Mouse (Mus musculus): ENCODE data around the gene Ntrk3.

Gene Ntrk3

DNA sequence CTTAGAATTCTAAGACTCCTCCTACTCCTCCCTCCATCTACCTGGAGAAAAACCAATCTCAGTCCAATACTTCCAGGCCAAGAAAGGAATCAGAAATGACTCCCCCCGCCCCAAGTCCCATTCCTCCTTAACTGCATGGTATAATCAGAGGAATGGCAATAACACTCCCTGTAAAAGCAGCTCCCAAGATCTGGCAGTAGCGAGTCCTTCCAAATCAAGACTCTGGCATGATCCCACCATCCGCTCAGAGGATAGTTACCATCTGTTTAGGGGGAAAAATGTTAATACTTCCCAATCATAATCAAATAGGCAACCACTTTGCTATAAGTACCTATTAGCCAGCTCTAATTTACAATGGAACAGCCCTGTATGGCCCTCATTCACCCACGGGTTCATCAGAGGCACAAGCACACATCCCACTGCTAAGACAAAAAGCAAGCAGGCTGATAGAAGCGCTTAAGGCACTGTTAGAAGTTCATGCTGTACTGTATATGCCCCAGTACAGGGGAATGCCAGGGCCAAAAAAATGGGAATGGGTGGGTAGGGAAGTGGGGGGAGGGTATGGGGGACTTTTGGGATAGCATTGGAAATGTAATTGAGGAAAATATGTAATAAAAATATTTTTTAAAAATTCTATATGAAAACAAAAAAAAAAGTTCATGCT lies 294.3 kb downstream of the Ntrk3 start:
- no peak for DNase-seq (ENCODE audit: low read depth, low spot score)

DNA sequence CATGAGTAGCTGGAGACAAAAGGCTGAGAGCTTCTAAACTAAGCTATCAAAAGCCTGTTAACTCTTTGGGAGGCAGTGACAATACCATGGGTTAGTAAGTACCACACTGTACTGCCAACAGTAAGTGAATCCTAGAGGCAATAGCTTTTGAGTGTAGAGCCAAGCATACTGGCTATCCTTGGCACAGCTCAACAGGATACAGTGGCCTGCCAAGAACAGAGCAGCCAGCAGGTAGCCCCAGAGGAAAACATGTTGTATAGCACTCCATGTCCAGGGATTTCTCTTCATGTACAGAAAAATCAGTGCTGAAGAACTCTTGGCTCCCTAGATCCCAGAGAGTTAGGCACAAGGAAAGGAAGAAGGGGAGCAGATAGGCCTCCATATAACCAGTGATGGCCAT lies 296.1 kb downstream of the Ntrk3 start:
- no peak for DNase-seq (ENCODE audit: low read depth, low spot score)

DNA sequence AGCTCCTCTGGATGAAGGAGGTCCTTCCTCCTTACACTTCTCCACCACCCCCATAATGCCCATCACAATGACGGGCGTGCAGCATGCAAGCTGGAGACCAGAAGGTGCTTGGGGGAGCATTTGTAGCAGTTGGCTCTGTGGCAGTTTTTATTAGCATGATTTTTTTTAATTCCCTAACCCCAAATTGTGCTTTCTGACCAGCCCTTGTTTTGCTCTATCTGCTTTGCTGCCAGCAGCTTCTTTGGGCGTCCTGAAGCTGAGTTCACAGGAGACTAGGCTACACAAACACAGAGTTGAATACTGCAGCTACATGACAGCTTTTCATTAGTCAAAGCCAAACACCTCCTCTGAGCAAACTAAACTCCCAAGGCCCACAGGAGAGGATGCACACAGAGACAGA lies 296.9 kb downstream of the Ntrk3 start:
- no peak for DNase-seq (ENCODE audit: low read depth, low spot score)

DNA sequence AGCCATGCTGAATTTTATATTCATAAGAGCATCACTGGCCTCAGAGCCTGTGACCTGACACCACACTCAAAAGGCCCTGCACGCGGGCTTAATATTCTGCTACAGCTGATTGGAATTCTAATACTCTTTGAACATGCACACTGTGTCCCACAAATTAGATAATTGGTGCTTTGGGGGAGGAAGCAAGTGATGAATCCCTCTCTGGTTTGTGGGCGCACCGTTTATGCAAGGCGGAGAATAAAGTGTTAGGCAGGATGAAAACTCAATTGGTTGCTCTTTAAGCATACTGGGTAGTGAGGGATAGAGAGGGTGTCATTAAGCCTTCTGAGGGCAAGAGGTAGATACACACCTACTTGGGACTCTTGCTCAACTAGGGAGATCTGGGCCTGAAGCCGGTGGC lies 297.3 kb downstream of the Ntrk3 start:
- no peak for DNase-seq (ENCODE audit: low read depth, low spot score)

DNA sequence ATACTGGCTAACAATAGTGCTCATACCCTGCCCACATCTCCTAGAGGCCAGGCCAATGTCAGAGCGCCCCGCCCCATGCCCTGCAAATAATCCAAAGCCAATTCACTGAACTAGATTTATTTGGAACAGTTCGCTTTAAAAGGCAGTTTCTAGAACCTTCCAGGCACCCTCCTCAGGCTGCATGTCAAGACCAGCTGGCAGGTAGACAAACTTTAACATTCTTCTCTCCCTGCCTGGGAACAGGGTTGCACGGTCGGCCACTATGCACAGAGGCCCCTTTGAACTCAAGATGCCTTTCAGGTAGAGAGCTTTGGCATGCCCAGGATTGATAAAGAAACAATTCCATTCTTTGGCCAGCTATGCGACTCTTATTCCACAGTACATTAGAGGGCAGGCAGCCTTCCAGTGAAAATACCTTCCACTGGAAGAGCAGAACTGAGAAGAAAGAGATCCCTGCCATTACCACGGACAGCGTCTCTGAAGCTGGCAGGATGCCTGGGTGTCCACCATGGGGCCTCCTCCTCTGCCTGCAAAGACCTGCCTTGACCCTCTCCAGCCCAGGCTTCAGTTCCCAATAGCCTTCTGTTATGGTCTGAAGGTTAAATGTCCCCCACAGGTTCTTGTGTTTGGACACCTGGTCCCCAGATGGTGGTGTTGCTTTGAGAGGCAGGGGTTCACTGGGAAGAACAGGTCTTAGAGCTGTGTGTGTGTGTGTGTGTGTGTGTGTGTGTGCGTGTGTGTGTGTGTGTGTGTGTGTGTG lies 298.3 kb downstream of the Ntrk3 start:
- peak; percentile 11 for DNase-seq (ENCODE audit: low read depth, low spot score)

DNA sequence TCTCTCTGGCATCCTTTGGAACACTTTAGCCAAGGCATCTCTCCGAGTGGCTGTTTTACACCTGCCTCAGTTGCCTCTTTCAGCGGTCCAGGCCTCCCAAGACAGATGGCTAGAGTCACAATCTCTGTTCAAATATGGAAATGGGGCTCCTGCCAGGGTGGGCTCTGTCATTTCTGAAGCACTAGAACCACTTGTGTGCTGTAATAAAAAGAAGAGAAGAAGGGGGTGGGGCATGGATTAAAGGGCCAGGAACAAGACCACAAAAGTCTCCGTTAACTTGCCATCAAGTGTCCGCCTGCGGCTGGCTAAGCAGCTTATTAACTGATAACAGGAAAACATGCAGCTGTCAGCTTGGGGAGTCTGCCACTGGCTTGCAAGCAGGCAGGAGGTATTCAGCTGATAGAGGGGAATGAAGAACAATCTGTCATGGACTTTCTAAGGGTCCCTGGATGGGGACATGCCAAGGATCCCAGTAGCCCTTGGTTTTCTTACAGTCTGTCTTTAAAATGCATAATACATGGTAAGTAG lies 304.1 kb downstream of the Ntrk3 start:
- DNase-seq (ENCODE audit: low read depth, low spot score) = no peak

DNA sequence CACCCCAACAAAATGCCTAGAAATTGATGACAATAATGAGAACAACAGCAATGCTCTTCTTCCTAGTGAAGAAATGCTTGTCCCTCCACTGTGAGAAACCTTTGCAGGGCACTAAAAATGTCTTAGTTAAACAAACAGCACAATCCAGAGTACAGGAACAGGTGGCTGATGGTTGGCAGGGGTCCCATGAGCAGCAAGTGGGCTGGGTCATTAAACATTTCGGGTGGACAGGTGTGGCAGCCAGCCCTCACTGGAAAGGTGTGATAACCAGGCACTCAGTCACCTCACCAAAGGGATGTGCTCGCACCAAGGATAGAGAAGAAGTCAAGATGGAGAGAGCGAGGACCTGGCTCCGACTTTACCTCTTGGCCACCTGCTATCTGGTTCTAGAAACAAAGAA lies 306.2 kb downstream of the Ntrk3 start:
- no peak for DNase-seq (ENCODE audit: low read depth, low spot score)

DNA sequence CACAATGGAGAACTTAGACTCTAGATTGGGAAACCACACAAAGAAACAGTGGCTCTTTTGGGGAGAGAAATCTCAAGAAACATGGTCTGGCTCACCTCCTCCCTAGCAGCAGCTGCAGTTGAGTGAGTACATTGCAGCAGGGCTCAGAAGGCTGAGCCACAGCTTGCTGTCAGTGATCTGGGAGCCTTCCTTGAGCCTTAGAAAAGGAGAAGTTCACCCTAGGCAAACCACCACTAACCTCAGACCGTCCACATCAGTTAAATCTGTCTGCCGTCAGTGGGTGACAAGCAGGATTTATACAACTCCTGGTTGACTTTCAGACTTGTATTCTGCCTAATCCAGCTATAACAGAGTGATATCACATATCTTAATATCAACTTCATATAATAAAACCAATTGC lies 325.6 kb downstream of the Ntrk3 start:
- DNase-seq (ENCODE audit: low read depth, low spot score) = no peak

DNA sequence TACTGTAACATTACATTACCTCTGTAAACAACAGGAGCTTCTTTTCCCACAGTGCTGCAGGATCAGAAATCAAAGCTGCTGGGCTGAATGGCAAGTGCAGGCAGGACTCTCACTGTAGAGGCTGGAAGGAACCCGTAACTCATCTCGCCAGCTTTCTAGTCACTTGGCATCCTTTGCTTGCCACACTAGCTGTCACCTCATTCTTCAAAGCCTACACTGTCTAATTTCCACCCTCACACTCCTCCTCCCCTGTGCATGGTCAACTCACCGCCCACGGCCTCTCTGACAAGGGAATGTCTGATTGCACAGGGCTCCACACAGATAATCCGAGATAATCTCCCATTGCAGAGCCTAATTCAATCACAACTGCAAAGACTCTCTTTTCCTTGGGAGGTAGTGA lies 327.8 kb downstream of the Ntrk3 start:
- no peak for DNase-seq (ENCODE audit: low read depth, low spot score)

DNA sequence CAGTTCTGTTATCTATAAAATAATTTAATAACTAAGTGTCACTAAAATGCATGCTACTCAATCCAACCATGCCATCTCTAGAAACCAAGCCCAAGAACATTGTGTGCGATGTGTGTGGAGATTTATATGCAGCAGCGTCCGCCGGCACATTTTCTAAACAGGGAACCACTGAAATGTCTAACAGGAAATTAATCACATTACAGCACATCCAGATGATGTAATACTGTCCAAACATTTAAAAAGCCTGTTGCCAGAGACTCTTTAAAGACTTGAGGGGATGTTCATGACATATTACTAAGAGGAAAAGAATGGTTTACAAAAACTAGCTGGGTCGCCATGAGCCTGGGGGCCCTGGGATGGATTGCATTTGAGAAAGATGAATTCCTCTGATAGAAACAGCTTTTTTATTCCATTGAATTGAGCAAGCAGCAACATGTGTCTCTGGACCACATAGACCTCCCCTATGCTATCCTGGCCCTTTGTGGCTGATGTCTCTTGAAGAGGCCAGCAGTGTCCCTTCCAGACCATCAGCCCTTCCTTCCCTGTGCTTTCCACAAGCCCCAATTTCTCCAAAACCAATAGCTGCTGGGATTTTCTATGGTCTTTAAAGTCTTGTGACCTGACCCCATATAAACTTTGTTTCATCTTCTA lies 331.0 kb downstream of the Ntrk3 start:
- peak; percentile 6 for DNase-seq (ENCODE audit: low read depth, low spot score)

DNA sequence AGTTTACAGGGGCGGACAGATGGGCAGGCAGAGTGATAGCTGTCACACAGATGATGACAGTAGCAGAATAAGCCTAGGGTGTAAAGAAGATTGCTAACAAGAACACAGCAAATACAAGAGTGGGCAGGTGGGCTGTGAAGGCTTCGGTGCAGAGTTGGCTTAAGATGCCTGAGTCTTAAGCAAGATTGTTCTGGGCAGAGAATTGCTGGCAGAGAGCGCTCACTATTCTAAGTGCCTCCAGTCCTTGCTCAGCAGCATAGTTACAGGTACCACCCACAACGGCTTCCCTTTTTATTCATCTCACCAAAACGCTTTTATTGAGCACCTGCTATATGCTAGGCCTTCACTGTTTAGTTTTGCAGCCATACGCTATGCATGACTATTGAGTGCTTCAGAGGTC lies 333.3 kb downstream of the Ntrk3 start:
- no peak for DNase-seq (ENCODE audit: low read depth, low spot score)

DNA sequence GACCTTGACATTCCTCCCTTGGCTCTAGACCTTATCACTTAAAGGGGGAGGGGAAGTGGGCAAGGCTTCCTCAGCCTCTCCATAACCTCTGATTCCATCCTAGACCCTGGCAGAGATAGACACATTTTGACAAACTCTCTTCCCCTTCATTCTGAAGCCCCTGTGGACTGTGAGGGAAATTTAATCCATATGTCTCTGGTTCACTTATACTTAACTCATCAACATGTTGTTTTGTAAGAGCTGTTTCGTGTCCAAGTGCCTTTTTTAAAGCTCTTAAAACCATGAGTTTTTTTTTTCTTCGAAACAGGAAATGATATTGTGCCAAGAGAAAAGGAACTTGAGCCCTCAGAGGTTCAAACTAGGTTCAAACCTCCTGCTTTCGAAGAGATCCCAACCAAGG lies 335.3 kb downstream of the Ntrk3 start:
- DNase-seq (ENCODE audit: low read depth, low spot score) = peak; percentile 14

DNA sequence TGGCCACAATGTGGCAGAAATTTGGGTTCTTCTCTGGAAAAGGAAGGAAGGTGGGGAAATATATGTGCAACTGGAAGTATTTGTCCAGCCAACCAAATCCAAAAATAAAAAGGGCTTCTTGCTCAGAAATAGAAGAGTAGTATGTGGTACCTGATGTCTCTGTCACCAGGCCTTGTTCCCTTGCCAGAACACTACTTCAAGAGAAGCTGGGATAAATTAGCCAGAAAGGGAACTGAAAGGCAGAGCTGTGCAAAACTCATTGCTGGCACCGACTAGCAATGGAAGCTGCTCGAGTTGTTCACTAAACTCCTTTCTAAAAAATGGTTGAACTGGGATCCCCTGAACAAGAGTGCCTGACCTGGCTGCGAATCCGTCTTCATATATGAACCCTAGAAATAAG lies 337.6 kb downstream of the Ntrk3 start:
- DNase-seq (ENCODE audit: low read depth, low spot score) = no peak

DNA sequence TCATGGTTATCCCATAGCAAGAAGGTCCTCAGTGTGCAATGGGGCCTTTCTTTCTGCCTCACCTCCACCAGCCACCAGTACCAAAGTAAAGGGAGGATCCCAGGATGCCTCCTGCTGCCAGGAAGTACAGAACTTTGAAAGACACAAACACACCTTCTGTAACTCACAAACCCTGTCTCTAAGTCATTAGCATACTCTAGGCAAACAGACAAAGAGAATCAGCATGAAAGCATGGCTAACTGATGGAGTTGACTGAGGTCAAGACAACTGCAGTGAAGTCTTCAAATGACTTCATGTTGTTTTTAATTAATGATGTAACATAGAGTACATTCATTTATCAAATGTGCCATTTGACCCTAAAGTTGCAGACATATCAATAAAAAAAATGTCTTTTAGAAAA lies 339.4 kb downstream of the Ntrk3 start:
- DNase-seq (ENCODE audit: low read depth, low spot score) = no peak

DNA sequence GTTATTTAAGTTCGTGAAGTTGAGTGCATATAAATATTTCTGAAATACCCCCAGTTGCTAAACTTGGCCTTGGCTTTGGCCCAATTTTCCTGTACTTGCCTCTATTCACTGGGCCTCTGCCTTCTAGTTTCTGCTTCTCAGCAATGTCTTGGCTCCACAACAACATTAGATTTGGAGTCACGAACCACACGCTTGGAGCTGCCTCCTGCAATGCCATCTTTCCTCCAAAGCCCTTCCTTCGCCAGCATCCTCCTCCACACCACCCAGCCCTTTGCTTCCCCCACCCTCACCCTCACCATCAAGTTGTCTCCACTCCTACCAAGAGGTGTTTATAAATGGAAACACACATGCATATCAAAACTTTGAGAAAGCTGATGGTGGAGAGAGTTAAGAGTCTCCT lies 340.6 kb downstream of the Ntrk3 start:
- DNase-seq (ENCODE audit: low read depth, low spot score) = no peak

DNA sequence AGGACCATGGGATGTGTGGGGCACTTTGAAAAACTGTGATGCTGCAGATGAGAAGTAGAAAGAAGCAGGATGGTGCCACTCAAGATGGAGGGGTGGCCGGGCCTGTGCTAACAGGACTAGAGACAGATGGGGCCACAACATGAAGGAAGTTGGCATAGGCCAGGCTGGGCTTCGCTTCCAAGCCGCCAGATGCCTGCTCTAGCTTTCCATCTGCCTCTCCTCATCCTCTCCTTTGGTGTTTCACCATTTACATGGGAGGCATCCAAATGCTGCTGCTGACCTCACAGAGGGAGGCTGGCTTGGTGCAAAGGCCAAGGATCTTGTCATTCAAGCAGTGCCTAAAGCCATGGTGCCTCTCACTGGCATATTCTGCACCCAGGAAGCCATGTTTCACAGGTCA lies 347.8 kb downstream of the Ntrk3 start:
- DNase-seq (ENCODE audit: low read depth, low spot score) = no peak

DNA sequence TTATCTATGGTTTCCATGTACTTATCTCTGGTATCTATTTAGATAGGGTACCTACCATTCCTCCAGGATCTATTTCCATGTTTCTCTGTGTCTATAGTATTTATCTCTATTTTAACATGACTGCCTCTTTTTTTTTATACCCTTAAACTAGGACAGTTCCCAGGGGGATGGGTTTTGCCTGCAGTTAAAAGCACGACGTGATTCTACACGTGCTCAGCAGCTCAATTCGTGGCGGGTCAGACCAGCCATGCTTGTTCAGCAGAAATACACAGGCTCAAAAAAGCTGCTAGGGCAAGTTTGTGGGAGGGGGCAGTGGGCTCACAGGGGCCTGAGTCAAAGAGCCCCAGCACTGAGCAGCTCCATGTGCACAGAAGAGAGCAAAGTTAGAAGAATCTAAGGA lies 349.7 kb downstream of the Ntrk3 start:
- DNase-seq (ENCODE audit: low read depth, low spot score) = no peak

DNA sequence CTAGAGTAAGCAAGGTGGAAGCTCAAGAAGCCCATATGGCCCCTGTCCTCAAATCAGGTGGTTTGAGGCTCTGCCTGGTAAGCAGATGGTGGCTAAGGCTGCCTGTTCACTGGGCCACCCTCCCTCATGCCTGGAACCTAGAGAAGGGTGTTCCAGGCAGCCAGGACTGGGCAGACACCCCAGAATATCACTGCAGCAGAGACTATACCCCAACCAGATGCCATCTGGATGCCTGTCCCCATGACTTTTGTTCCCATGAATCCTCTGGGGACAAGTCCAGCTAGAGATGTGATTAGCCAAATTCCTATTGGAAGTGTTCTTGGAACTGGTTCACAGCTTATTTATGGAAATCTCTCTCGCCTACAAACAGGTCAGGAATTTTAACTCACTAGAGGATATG lies 351.8 kb downstream of the Ntrk3 start:
- no peak for DNase-seq (ENCODE audit: low read depth, low spot score)

DNA sequence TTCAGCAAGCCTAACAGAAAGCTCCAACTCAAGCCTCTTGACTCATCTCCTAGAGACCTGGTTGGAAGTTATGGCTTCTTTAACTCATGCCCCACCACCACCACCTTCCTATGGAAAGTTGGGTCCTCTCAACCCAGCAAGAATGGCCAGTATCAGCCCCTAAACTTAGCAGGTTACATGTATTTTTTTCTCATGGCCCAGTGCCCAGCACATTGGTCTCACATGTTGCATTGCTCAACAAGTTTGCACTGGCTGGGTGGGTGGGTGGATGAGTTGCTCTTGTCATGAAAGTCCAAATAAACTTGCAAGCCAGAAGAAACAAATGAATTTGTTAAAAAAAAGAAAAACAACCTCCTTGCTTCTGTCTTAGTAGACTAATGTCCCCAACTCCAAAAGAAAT lies 353.7 kb downstream of the Ntrk3 start:
- no peak for DNase-seq (ENCODE audit: low read depth, low spot score)

DNA sequence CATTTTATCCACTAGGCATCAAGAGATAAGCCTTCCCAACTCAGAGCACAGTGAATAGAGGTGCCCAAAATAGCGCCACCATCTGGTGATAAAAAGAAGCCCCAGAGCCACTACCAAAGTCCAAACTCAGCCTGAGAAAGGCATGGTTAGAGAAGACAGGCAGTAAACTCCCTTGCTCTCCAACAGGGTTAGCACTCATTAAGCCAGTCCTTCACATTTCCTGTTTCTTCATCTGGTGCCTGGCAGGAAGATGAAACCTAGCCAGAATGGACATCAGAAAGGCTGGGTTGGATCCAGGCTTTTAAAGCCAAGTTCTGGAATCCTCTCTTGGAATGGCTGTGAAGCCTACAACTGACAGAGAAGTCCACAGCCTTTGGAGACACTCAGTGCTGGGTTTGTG lies 355.7 kb downstream of the Ntrk3 start:
- DNase-seq (ENCODE audit: low read depth, low spot score) = no peak

DNA sequence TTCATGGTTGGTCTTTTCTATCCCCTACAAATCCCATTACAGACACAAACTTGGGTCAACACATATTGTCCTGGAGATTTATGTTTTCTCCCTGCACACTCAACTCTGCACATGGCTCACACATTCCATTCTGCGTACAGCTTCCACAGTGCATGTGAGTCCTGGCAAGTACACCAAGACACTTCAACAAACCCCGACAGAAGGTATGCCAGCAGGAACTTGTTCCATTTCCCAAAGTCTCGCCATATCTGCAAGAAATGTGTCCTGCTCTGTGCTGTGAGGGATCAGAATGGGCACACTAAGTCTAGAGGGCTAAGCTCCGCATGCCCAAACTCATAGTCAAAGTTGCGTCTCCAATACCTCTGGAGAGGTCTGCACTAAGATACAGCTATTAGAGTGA lies 358.0 kb downstream of the Ntrk3 start:
- DNase-seq (ENCODE audit: low read depth, low spot score) = no peak

DNA sequence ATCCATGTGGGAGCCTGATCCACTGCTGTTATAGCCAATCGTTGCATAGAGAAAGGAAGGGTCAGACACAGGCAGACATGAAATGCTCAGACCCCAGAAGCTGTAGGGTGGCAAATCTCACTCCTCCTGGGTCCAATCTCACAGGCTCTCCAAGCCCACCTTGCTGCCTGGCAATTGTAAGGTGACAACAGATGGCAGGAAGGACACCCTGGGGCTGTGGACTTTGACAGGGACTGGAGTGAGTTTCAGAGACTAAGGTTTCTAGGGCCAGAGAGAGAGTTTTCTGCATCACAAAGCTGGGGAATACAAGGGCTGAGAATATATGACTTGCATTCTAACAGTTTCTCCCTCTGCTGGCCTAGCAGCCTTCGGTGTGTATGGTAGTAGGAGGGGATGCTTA lies 359.5 kb downstream of the Ntrk3 start:
- no peak for DNase-seq (ENCODE audit: low read depth, low spot score)

DNA sequence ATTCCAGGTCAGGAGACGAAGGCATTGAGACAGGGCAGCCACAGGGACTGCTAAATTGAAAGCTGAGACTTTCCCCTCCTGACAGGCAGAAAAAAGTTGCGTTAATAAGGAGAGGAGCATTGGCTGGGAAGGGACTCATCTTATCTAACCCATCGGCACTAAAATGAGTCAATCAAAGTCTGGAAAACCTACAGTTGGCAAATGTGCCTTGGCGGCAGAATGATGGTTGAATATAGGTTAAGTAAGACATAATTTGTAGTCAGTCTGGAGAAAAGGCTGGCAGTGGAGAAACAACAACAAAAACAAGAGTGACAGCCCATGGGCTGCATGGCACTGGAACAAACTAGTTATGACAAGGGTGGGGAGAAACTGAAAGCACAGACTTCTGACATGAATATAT lies 360.9 kb downstream of the Ntrk3 start:
- DNase-seq (ENCODE audit: low read depth, low spot score) = no peak
